Mouse (Mus musculus) hindbrain, embryonic 13.5 days (tissue): ENCODE results near the gene Fam50a. TPM values are rescaled to one million over a fixed set of nuclear protein-coding genes. Genes with fewer than 3 reads are reported as not detected.
"Not testable (repeated sequence)": the region's sequence is repeated elsewhere in the genome, so short reads cannot be mapped to it uniquely, and the experiment has no call there.

Experiments
- ATAC-seq: fragments of 200-750 bp; cut with Nextera tagmentation; 2 replicates; pipeline ENCODE4 v1.8.0; 2017; ENCODE audit warnings: moderate TSS enrichment; ENCODE audit not compliant: low FRiP score
- H3K27ac ChIP-seq: fragments of 300-500 bp; sonication (generic); 2 replicates; pipeline ENCODE4 v1.5.1; 2015; ENCODE audit warnings: inconsistent platforms, mild to moderate bottlenecking, moderate library complexity
- H3K27me3 ChIP-seq: fragments of 300-500 bp; sonication (generic); 2 replicates; pipeline ENCODE4 v1.6.1; 2015; ENCODE audit warnings: mild to moderate bottlenecking, inconsistent platforms
- H3K36me3 ChIP-seq: fragments of 300-500 bp; sonication (generic); 2 replicates; pipeline ENCODE4 v1.6.1; 2015; ENCODE audit warnings: mild to moderate bottlenecking, inconsistent platforms
- H3K4me1 ChIP-seq: fragments of 300-500 bp; sonication (generic); replicated peaks from 2 replicates; pipeline ENCODE4 v1.6.1; 2015; ENCODE audit warnings: inconsistent platforms
- H3K4me2 ChIP-seq: fragments of 300-500 bp; sonication (generic); 2 replicates; pipeline ENCODE4 v1.6.1; 2015; ENCODE audit warnings: inconsistent platforms, mild to moderate bottlenecking, moderate library complexity
- H3K4me3 ChIP-seq: fragments of 300-500 bp; sonication (generic); 2 replicates; pipeline ENCODE4 v1.5.1; 2015; ENCODE audit warnings: mild to moderate bottlenecking, inconsistent platforms
- H3K9ac ChIP-seq: fragments of 300-500 bp; sonication (generic); 2 replicates; pipeline ENCODE4 v1.6.1; 2015; ENCODE audit warnings: mild to moderate bottlenecking, inconsistent platforms
- H3K9me3 ChIP-seq: fragments of 300-500 bp; sonication (generic); 2 replicates; pipeline ENCODE4 v1.6.1; 2016; ENCODE audit warnings: inconsistent platforms
- WGBS: fragments of 180-500 bp; shearing (Covaris S2); methylation state at CpG from one replicate; pipeline ENCODE4 v1.1.7; 2015; 5-methylcytosine and 5-hydroxymethylcytosine counted together
- microRNA-seq: library from miRNA; unstranded; fragments of <30 nt; microRNA quantifications from one replicate; pipeline ENCODE4, GENCODE M21; 2016
- polyA plus RNA-seq: library from polyadenylated mRNA; unstranded; fragments of >200 nt; fragmentation: Nextera tagmentation; extraction: Ambion mirVana; gene quantifications from 2 replicates; pipeline ENCODE4 v1.2.1, GENCODE M21; 2015

The Fam50a gene
- polyA plus RNA-seq, 1 experiment from 2014 or later = 59.1 TPM

- H3K4me2 ChIP-seq, H3K4me1 ChIP-seq, H3K27me3 ChIP-seq, H3K9me3 ChIP-seq, H3K27ac ChIP-seq, H3K4me3 ChIP-seq, H3K9ac ChIP-seq, H3K36me3 ChIP-seq, ATAC-seq: not testable (repeated sequence)
- WGBS = 84% methylated on average over 3 of the region's 3 CpGs
Observed at GRCm38 (mm10) chrX:74357069-74357468, 44.2 kb downstream of the Fam50a start.

GRCm38 (mm10) chrX:74359171-74359570 lies 46.3 kb downstream of the Fam50a start:
- Histone ChIP-seq H3K4me2 (no peak overlapping the region), H3K4me3 (no peak overlapping the region), H3K36me3 (no peaks in the 10 kb centered on the region), H3K27ac (no peak overlapping the region), H3K27me3 (no peaks in the 10 kb centered on the region), H3K4me1 (no peaks in the 10 kb centered on the region), H3K9ac (no peak overlapping the region), H3K9me3 (no peaks in the 10 kb centered on the region)
- 59% methylated on average over 11 of the region's 11 CpGs for WGBS
- no peak for ATAC-seq

- 0 out of 2 replicates have a peak, but pooled peaks have one; percentile 6 for ATAC-seq
- peak overlapping the region; percentile 82 for H3K9ac ChIP-seq
- 68% methylated on average over 10 of the region's 10 CpGs for WGBS
- H3K4me3 ChIP-seq = peak overlapping the region; percentile 59
- H3K27ac ChIP-seq = peak overlapping the region; percentile 80; the same call in 1 of the 2 replicates
- H3K4me1 ChIP-seq = peaks cover 19% of the 10 kb centered on the region
- H3K36me3 ChIP-seq = no peaks in the 10 kb centered on the region
- peak overlapping the region; percentile 65 for H3K4me2 ChIP-seq
- no peaks in the 10 kb centered on the region for H3K27me3 ChIP-seq
- no peaks in the 10 kb centered on the region for H3K9me3 ChIP-seq
Observed at GRCm38 (mm10) chrX:74367512-74367911, 54.7 kb downstream of the Fam50a start.

- ATAC-seq = peak; percentile 78
- Histone ChIP-seq H3K4me3 (peak overlapping the region; percentile 59), H3K36me3 (no peaks in the 10 kb centered on the region), H3K4me1 (peaks cover 21% of the 10 kb centered on the region), H3K4me2 (peak overlapping the region; percentile 65), H3K9me3 (no peaks in the 10 kb centered on the region), H3K27ac (peak overlapping the region; percentile 80), H3K9ac (peak overlapping the region; percentile 82), H3K27me3 (no peaks in the 10 kb centered on the region)
- 15% methylated on average over 25 of the region's 49 CpGs for WGBS
Observed at GRCm38 (mm10) chrX:74368209-74368909, 55.5 kb downstream of the Fam50a start.

Small RNAs within 50 kb of the gene (microRNA-seq; reads per million reads assigned to microRNA genes)
- gene Mir7091 (not detected), gene Mir7092 (not detected)

Other genes with a start within 250 kb of the Fam50a start
- not detected in 2 replicates for gene Opn1mw, start 185.6 kb upstream of the Fam50a start, polyA plus RNA-seq
- gene Mecp2, start 177.7 kb upstream of the Fam50a start, polyA plus RNA-seq = 14.0 and 14.7 TPM in 2 replicates
- not detected in 2 replicates for gene Tex28, start 145.2 kb upstream of the Fam50a start, polyA plus RNA-seq
- 0.13 and 0.14 TPM in 2 replicates for gene Tktl1, start 135.8 kb upstream of the Fam50a start, polyA plus RNA-seq
- 88.8 and 111 TPM in 2 replicates for gene Flna, start 63.2 kb upstream of the Fam50a start, polyA plus RNA-seq
- 16.9 and 18.3 TPM in 2 replicates for gene Emd, start 58.3 kb upstream of the Fam50a start, polyA plus RNA-seq
- 532 and 538 TPM in 2 replicates for gene Rpl10, start 42.2 kb upstream of the Fam50a start, polyA plus RNA-seq
- gene Taz, start 31.1 kb upstream of the Fam50a start, polyA plus RNA-seq = 86.8 and 91.5 TPM in 2 replicates
- gene Dnase1l1, start 30.7 kb upstream of the Fam50a start, polyA plus RNA-seq = 3.6 and 5.2 TPM in 2 replicates
- 218 and 223 TPM in 2 replicates for gene Atp6ap1, start 15.9 kb upstream of the Fam50a start, polyA plus RNA-seq
- gene Gdi1, start 8.0 kb upstream of the Fam50a start, polyA plus RNA-seq = 963 and 1,001 TPM in 2 replicates
- gene Plxna3, start 16.0 kb downstream of the Fam50a start, polyA plus RNA-seq = 51.1 and 53.9 TPM in 2 replicates
- 79.4 and 79.8 TPM in 2 replicates for gene Lage3, start 40.6 kb downstream of the Fam50a start, polyA plus RNA-seq
- gene Ubl4a, start 60.2 kb downstream of the Fam50a start, polyA plus RNA-seq = 61.6 and 64.0 TPM in 2 replicates
- 8.2 and 8.5 TPM in 2 replicates for gene Slc10a3, start 60.3 kb downstream of the Fam50a start, polyA plus RNA-seq
- gene Fam3a, start 80.2 kb downstream of the Fam50a start, polyA plus RNA-seq = 36.3 and 36.5 TPM in 2 replicates
- 15.4 and 18.8 TPM in 2 replicates for gene Ikbkg, start 80.3 kb downstream of the Fam50a start, polyA plus RNA-seq
- 49.9 and 55.0 TPM in 2 replicates for gene G6pdx, start 116.2 kb downstream of the Fam50a start, polyA plus RNA-seq
- not detected in 2 replicates for gene Gm6880, start 168.4 kb downstream of the Fam50a start, polyA plus RNA-seq